Mouse (Mus musculus) stomach, embryonic 14.5 days (tissue): ENCODE data around the gene Tpbgl. TPM values are rescaled to one million over a fixed set of nuclear protein-coding genes. Genes with fewer than 3 reads are reported as not detected.

Source experiments
- ATAC-seq: fragments of 200-750 bp; cut with Nextera tagmentation; 2 replicates; pipeline ENCODE4 v1.8.0; 2017; ENCODE audit warnings: low read depth, moderate TSS enrichment; ENCODE audit not compliant: insufficient number of reproducible peaks, insufficient read depth, low FRiP score
- H3K27ac ChIP-seq: fragments of 300-500 bp; sonication (generic); 2 replicates; pipeline ENCODE4 v1.5.1; 2014; ENCODE audit warnings: mild to moderate bottlenecking, low read length, moderate library complexity, mixed read lengths
- H3K27me3 ChIP-seq: fragments of 300-500 bp; sonication (generic); 2 replicates; pipeline ENCODE4 v1.6.1; 2014; ENCODE audit warnings: low read length, control low read depth, mixed read lengths; ENCODE audit not compliant: control insufficient read depth, insufficient read depth
- H3K36me3 ChIP-seq: fragments of 300-500 bp; sonication (generic); 2 replicates; pipeline ENCODE4 v1.6.1; 2014; ENCODE audit warnings: mild to moderate bottlenecking, control low read depth, low read length, moderate library complexity, mixed read lengths; ENCODE audit not compliant: control insufficient read depth, insufficient read depth
- H3K4me1 ChIP-seq: fragments of 300-500 bp; sonication (generic); 2 replicates; pipeline ENCODE4 v1.6.1; 2014; ENCODE audit warnings: low read length, control low read depth, mixed read lengths; ENCODE audit not compliant: control insufficient read depth, insufficient read depth
- H3K4me2 ChIP-seq: fragments of 300-500 bp; sonication (generic); replicated peaks from 2 replicates; pipeline ENCODE4 v1.6.1; 2014; ENCODE audit warnings: low read depth, low read length, control low read depth
- H3K4me3 ChIP-seq: fragments of 300-500 bp; sonication (generic); 2 replicates; pipeline ENCODE4 v1.5.1; 2014; ENCODE audit warnings: low read depth, low read length, control low read depth
- H3K9ac ChIP-seq: fragments of 300-500 bp; sonication (generic); replicated peaks from 2 replicates; pipeline ENCODE4 v1.6.1; 2014; ENCODE audit warnings: low read depth, mild to moderate bottlenecking, control low read depth, low read length, moderate library complexity, mixed read lengths
- H3K9me3 ChIP-seq: fragments of 300-500 bp; sonication (generic); 2 replicates; pipeline ENCODE4 v1.6.1; 2016; ENCODE audit warnings: low read depth, low read length, control low read depth; ENCODE audit not compliant: control insufficient read depth
- WGBS: fragments of 180-500 bp; shearing (Covaris S2); extraction: QIAGEN DNeasy Blood & Tissue Kit; methylation state at CpG from one replicate; pipeline ENCODE4 v1.1.7; 2014; 5-methylcytosine and 5-hydroxymethylcytosine counted together
- polyA plus RNA-seq: library from polyadenylated mRNA; unstranded; fragments of >200 nt; fragmentation: Nextera tagmentation; extraction: Ambion mirVana; gene quantifications from 2 replicates; pipeline ENCODE4 v1.2.1, GENCODE M21; 2014

The Tpbgl gene
- polyA plus RNA-seq, 1 experiment from 2014 or later: 1.3 TPM

- H3K9ac ChIP-seq: no peak overlapping the region
- H3K4me1 ChIP-seq: peaks cover 10% of the 10 kb centered on the region; the same call in 1 of the 2 replicates
- no peaks in the 10 kb centered on the region for H3K9me3 ChIP-seq
- H3K4me3 ChIP-seq: no peak overlapping the region
- no peak overlapping the region for H3K27ac ChIP-seq
- no peak overlapping the region for H3K4me2 ChIP-seq
- 57% methylated on average over 7 of the region's 7 CpGs for WGBS
- no peaks in the 10 kb centered on the region for H3K27me3 ChIP-seq
- H3K36me3 ChIP-seq: peaks cover 3% of the 10 kb centered on the region; the same call in 1 of the 2 replicates
- ATAC-seq: no peak
Observed at GRCm38 (mm10) chr7:99582306-99582705, 44.6 kb downstream of the Tpbgl start.

DNA sequence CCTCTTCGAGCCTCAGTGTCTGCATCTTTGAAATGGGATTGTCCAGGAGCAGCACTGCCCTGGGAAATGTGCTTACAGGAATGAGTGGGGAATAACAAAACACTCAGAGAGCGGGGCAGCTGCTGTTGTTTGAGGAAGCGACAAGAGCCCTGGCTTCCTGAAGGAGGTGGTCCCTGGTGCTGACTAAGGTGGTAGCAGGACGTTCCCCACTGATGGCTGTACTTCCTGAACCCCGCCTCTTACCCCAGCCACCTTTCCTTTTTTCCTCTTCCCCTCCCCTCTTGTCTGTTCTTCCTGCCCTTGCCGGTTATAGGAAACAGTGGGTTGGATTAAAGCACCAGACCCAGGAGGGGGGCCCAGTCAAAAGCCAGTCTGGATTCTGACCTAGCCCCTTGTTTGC, 46.7 kb downstream of the Tpbgl start:
- H3K27ac ChIP-seq: no peak overlapping the region
- no peak overlapping the region for H3K9ac ChIP-seq
- WGBS: 43% methylated on average over 6 of the region's 6 CpGs
- no peak overlapping the region for H3K4me3 ChIP-seq
- H3K4me2 ChIP-seq: no peak overlapping the region
- H3K9me3 ChIP-seq: no peaks in the 10 kb centered on the region
- no peak for ATAC-seq
- H3K36me3 ChIP-seq: peaks cover under 1% of the 10 kb centered on the region; the same call in 1 of the 2 replicates
- H3K27me3 ChIP-seq: no peaks in the 10 kb centered on the region
- H3K4me1 ChIP-seq: peaks cover 10% of the 10 kb centered on the region; the same call in 1 of the 2 replicates

- no peak overlapping the region for H3K9ac ChIP-seq
Observed at GRCm38 (mm10) chr7:99579491-99580190, 47.3 kb downstream of the Tpbgl start.

DNA sequence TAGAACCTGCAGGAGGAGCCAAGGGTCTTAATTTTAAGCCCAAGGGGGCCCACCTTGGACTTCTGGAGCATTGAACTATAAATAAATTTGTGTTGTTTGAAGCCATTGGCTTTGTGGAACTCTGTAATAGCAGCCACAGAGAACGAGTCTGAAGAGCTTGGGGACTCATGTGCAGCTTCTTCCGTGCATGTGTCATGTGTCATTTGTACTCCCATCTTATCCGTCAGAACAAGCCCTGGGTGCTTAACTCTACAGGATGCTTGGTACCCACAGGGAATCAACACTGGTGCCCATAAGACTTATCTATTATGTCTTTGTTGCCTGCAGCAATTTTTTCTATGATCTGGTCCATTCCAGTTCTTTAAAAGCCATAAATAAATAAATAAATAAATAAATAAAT, 48.7 kb downstream of the Tpbgl start:
- H3K27ac ChIP-seq: no peak overlapping the region
- ATAC-seq: no peak
- no peak overlapping the region for H3K4me3 ChIP-seq
- H3K27me3 ChIP-seq: no peaks in the 10 kb centered on the region
- H3K36me3 ChIP-seq: no peaks in the 10 kb centered on the region
- 79% methylated on average over 3 of the region's 3 CpGs for WGBS
- H3K4me2 ChIP-seq: no peak overlapping the region
- H3K9ac ChIP-seq: no peak overlapping the region
- H3K4me1 ChIP-seq: peaks cover 10% of the 10 kb centered on the region; the same call in 1 of the 2 replicates
- no peaks in the 10 kb centered on the region for H3K9me3 ChIP-seq

More at GRCm38 (mm10) chr7:99579491-99580190, 47.3 kb downstream of the Tpbgl start:
- Histone ChIP-seq H3K27ac (no peak overlapping the region), H3K4me3 (no peak overlapping the region), H3K9me3 (no peaks in the 10 kb centered on the region), H3K4me2 (no peak overlapping the region), H3K27me3 (no peaks in the 10 kb centered on the region), H3K36me3 (no peaks in the 10 kb centered on the region), H3K4me1 (peaks cover 10% of the 10 kb centered on the region; the same call in 1 of the 2 replicates)
- 24% methylated on average over 16 of the region's 16 CpGs for WGBS
- no peak for ATAC-seq

Other genes with a start within 250 kb of the Tpbgl start
- 15.9 and 22.7 TPM in 2 replicates for gene Gdpd5, start 245.7 kb downstream of the Tpbgl start, polyA plus RNA-seq
- gene Klhl35, start 161.1 kb downstream of the Tpbgl start, polyA plus RNA-seq: 0.65 and 0.83 TPM in 2 replicates
- 902 and 915 TPM in 2 replicates for gene Rps3, start 143.4 kb downstream of the Tpbgl start, polyA plus RNA-seq
- gene Arrb1, start 91.6 kb downstream of the Tpbgl start, polyA plus RNA-seq: 4.0 and 5.4 TPM in 2 replicates
- gene Slco2b1, start 84.2 kb upstream of the Tpbgl start, polyA plus RNA-seq: 2.3 and 3.3 TPM in 2 replicates
- gene Olfr520, start 103.2 kb upstream of the Tpbgl start, polyA plus RNA-seq: not detected in 2 replicates
- gene Olfr521, start 136.4 kb upstream of the Tpbgl start, polyA plus RNA-seq: not detected in 2 replicates
- gene Neu3, start 201.3 kb upstream of the Tpbgl start, polyA plus RNA-seq: 7.0 and 7.1 TPM in 2 replicates
- gene Xrra1, start 232.0 kb upstream of the Tpbgl start, polyA plus RNA-seq: 0.29 and 0.50 TPM in 2 replicates
- 287 and 322 TPM in 2 replicates for gene Spcs2, start 236.4 kb upstream of the Tpbgl start, polyA plus RNA-seq